Mouse (Mus musculus) testis, adult 2 months (tissue): ENCODE measurements at regions not wholly inside any gene's neighbourhood (a gene's known extent, or its start where the extent isn't known, plus 50 kb on each side); places are given as distances from the start of the nearest gene placed in this dataset.

Source experiments
- CTCF ChIP-seq: fragments of 200-500 bp; IDR thresholded peaks from 2 replicates; pipeline ENCODE4 v1.5.1; 2012; ENCODE audit warnings: low read depth, mild to moderate bottlenecking, inconsistent platforms, low read length, moderate library complexity; ENCODE audit not compliant: control insufficient read depth, insufficient read depth, insufficient replicate concordance
- POLR2A ChIP-seq: fragments of 200-500 bp; IDR thresholded peaks from 2 replicates; pipeline ENCODE4 v1.6.1; 2012; ENCODE audit warnings: low read depth, mild to moderate bottlenecking, inconsistent platforms, low read length, moderate library complexity; ENCODE audit not compliant: control insufficient read depth

GRCm38 (mm10) chr6:100143586-100144301, 143.5 kb downstream of the Rybp start:
- TF ChIP-seq CTCF (no peak), POLR2A (no peak)
